Mouse (Mus musculus) midbrain, embryonic 11.5 days (tissue): ENCODE results near the gene Spint3. TPM values are rescaled to one million over a fixed set of nuclear protein-coding genes. Genes with fewer than 3 reads are reported as not detected.
A peak's percentile ranks its signal among the peaks of the same experiment; 100 is the strongest.

Source experiments
- ATAC-seq: fragments of 200-750 bp; cut with Nextera tagmentation; 2 replicates; pipeline ENCODE4 v1.8.0; 2017; ENCODE audit warnings: moderate TSS enrichment, moderate library complexity; ENCODE audit not compliant: low FRiP score
- DNase-seq: peaks from one replicate; pipeline ENCODE4 v3.0.0; 2015; ENCODE audit warnings: low spot score; ENCODE audit errors: missing footprints
- H3K27ac ChIP-seq: fragments of 300-500 bp; sonication (generic); 2 replicates; pipeline ENCODE4 v1.5.1; 2014; ENCODE audit warnings: low read depth, low read length
- H3K27me3 ChIP-seq: fragments of 300-500 bp; sonication (generic); 2 replicates; pipeline ENCODE4 v1.6.1; 2014; ENCODE audit warnings: mild to moderate bottlenecking, low read length, moderate library complexity, mixed read lengths; ENCODE audit not compliant: control insufficient read depth, insufficient read depth
- H3K36me3 ChIP-seq: fragments of 300-500 bp; sonication (generic); 2 replicates; pipeline ENCODE4 v1.6.1; 2014; ENCODE audit warnings: mild to moderate bottlenecking, low read length, moderate library complexity, mixed read lengths; ENCODE audit not compliant: control insufficient read depth, insufficient read depth
- H3K4me1 ChIP-seq: fragments of 300-500 bp; sonication (generic); 2 replicates; pipeline ENCODE4 v1.6.1; 2014; ENCODE audit warnings: low read length; ENCODE audit not compliant: control insufficient read depth, insufficient read depth
- H3K4me2 ChIP-seq: fragments of 300-500 bp; sonication (generic); 2 replicates; pipeline ENCODE4 v1.6.1; 2014; ENCODE audit warnings: mild to moderate bottlenecking, moderate library complexity
- H3K4me3 ChIP-seq: fragments of 300-500 bp; sonication (generic); 2 replicates; pipeline ENCODE4 v1.5.1; 2014; ENCODE audit warnings: low read depth, low read length
- H3K9ac ChIP-seq: fragments of 300-500 bp; sonication (generic); 2 replicates; pipeline ENCODE4 v1.6.1; 2014; ENCODE audit warnings: low read length
- H3K9me3 ChIP-seq: fragments of 300-500 bp; sonication (generic); 2 replicates; pipeline ENCODE4 v1.6.1; 2016; ENCODE audit warnings: low read length; ENCODE audit not compliant: control insufficient read depth
- WGBS: fragments of 180-500 bp; shearing (Covaris S2); extraction: QIAGEN DNeasy Blood & Tissue Kit; methylation state at CpG from one replicate; pipeline ENCODE4 v1.1.7; 2014; 5-methylcytosine and 5-hydroxymethylcytosine counted together
- polyA plus RNA-seq: library from polyadenylated mRNA; unstranded; fragments of >200 nt; fragmentation: Nextera tagmentation; extraction: Ambion mirVana; gene quantifications from 2 replicates; pipeline ENCODE4 v1.2.1, GENCODE M21; 2014

Spint3 gene
- polyA plus RNA-seq, 1 experiment from 2014 or later, result not detected

GRCm38 (mm10) chr2:164542598-164542997 is 30.7 kb downstream of the Spint3 start:
- Histone ChIP-seq H3K4me2 (no peak overlapping the region), H3K27me3 (no peaks in the 10 kb centered on the region), H3K9ac (no peak overlapping the region), H3K27ac (no peak overlapping the region), H3K4me3 (no peak overlapping the region), H3K36me3 (no peaks in the 10 kb centered on the region), H3K9me3 (no peaks in the 10 kb centered on the region), H3K4me1 (no peaks in the 10 kb centered on the region)
- DNase-seq, result no peak
- no peak for ATAC-seq
- 86% methylated on average over 7 of the region's 7 CpGs for WGBS

DNA sequence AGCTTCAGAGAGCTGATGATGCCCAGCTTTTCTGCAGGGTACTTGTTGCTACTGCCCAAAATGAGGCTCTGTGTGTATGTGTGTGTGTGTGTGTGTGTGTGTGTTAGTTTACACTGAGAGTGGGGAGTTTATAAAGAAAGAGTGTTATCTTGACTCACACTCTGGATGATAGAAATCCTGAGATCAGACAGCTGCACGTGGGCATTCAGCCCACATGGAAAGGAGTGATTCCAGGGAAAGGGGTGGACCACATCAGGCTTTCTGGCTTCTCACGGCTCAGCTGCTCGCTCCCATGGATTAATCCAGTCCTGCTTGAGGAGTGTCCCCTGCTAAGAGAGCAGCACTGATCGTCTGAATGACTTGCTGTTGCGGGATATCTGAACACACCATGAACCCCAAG is 31.1 kb downstream of the Spint3 start:
- H3K4me1 ChIP-seq, result no peaks in the 10 kb centered on the region
- H3K4me3 ChIP-seq, result no peak overlapping the region
- H3K4me2 ChIP-seq, result no peak overlapping the region
- ATAC-seq, result no peak
- H3K9ac ChIP-seq, result no peak overlapping the region
- no peaks in the 10 kb centered on the region for H3K27me3 ChIP-seq
- WGBS, result 72% methylated on average over 5 of the region's 5 CpGs
- H3K9me3 ChIP-seq, result no peaks in the 10 kb centered on the region
- H3K36me3 ChIP-seq, result no peaks in the 10 kb centered on the region
- no peak overlapping the region for H3K27ac ChIP-seq
- DNase-seq, result no peak

- Histone ChIP-seq H3K4me1 (no peaks in the 10 kb centered on the region), H3K27me3 (no peaks in the 10 kb centered on the region), H3K4me2 (no peak overlapping the region), H3K9ac (no peak overlapping the region), H3K9me3 (no peaks in the 10 kb centered on the region), H3K4me3 (no peak overlapping the region), H3K36me3 (no peaks in the 10 kb centered on the region), H3K27ac (no peak overlapping the region)
- no peak for DNase-seq
- no peak for ATAC-seq
- WGBS, result 54% methylated on average over 8 of the region's 8 CpGs
These were observed 32.4 kb downstream of the Spint3 start for GRCm38 (mm10) chr2:164540652-164541427.

GRCm38 (mm10) chr2:164537003-164537402 is 36.3 kb downstream of the Spint3 start:
- Histone ChIP-seq H3K4me2 (no peak overlapping the region), H3K36me3 (no peaks in the 10 kb centered on the region), H3K9ac (no peak overlapping the region), H3K4me3 (no peak overlapping the region), H3K27me3 (no peaks in the 10 kb centered on the region), H3K27ac (no peak overlapping the region), H3K9me3 (no peaks in the 10 kb centered on the region), H3K4me1 (no peaks in the 10 kb centered on the region)
- WGBS, result 89% methylated on average over 4 of the region's 4 CpGs
- DNase-seq (no peak), ATAC-seq (no peak)

- no peak overlapping the region for H3K4me3 ChIP-seq
- ATAC-seq (no peak), DNase-seq (no peak)
- H3K27ac ChIP-seq, result no peak overlapping the region
- no peak overlapping the region for H3K4me2 ChIP-seq
- H3K9ac ChIP-seq, result no peak overlapping the region
- no peaks in the 10 kb centered on the region for H3K4me1 ChIP-seq
- 84% methylated on average over 10 of the region's 10 CpGs for WGBS
- H3K36me3 ChIP-seq, result no peaks in the 10 kb centered on the region
- H3K9me3 ChIP-seq, result no peaks in the 10 kb centered on the region
- no peaks in the 10 kb centered on the region for H3K27me3 ChIP-seq
These were observed 38.9 kb downstream of the Spint3 start for GRCm38 (mm10) chr2:164534315-164534714.

GRCm38 (mm10) chr2:164531169-164531568 is 42.1 kb downstream of the Spint3 start:
- H3K9ac ChIP-seq, result no peak overlapping the region
- no peak overlapping the region for H3K4me2 ChIP-seq
- H3K27ac ChIP-seq, result no peak overlapping the region
- DNase-seq (peak; percentile 97), ATAC-seq (no peak)
- no peak overlapping the region for H3K4me3 ChIP-seq
- no peaks in the 10 kb centered on the region for H3K4me1 ChIP-seq
- H3K36me3 ChIP-seq, result no peaks in the 10 kb centered on the region
- WGBS, result 5% methylated on average over 3 of the region's 3 CpGs
- no peaks in the 10 kb centered on the region for H3K27me3 ChIP-seq
- H3K9me3 ChIP-seq, result no peaks in the 10 kb centered on the region

GRCm38 (mm10) chr2:164528557-164528956 is 44.7 kb downstream of the Spint3 start:
- no peak for DNase-seq
- H3K4me3 ChIP-seq, result no peak overlapping the region
- H3K4me2 ChIP-seq, result no peak overlapping the region
- H3K27me3 ChIP-seq, result no peaks in the 10 kb centered on the region
- no peak overlapping the region for H3K9ac ChIP-seq
- 72% methylated on average over 5 of the region's 5 CpGs for WGBS
- no peaks in the 10 kb centered on the region for H3K36me3 ChIP-seq
- H3K4me1 ChIP-seq, result no peaks in the 10 kb centered on the region
- H3K9me3 ChIP-seq, result no peaks in the 10 kb centered on the region
- ATAC-seq, result no peak
- H3K27ac ChIP-seq, result no peak overlapping the region

DNA sequence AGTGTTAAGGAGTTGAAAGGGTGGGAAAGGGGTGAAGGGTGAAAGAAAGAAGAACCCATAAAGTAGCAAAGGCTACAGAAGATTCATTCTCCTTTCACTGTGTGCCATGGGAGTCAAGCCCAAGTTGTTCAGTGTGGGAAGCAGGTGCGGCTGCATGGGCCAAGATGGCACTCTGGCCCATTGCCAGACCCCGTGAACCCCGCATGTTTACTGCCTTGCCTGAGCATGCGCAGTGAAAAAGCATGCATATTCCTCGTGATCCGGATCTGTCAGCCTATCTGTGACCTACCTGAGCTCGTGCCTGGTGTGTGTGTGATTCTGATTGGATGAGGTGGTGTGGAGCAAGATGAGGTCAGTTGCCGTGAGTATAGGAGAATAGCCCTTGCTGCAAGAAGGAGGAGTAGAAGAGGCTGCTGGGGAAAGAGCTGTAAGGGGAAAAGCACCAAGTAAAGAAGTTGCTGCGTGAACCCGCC is 49.9 kb downstream of the Spint3 start:
- ATAC-seq (no peak), DNase-seq (no peak)
- Histone ChIP-seq H3K36me3 (no peaks in the 10 kb centered on the region), H3K9ac (no peak overlapping the region), H3K4me2 (no peak overlapping the region), H3K4me3 (no peak overlapping the region), H3K4me1 (no peaks in the 10 kb centered on the region), H3K9me3 (no peaks in the 10 kb centered on the region), H3K27me3 (no peaks in the 10 kb centered on the region; the same call in 1 of the 2 replicates), H3K27ac (no peak overlapping the region)
- 88% methylated on average over 10 of the region's 10 CpGs for whole genome bisulfite sequencing

- 25% methylated on average over 8 of the region's 8 CpGs for WGBS
- H3K4me1 ChIP-seq, result no peaks in the 10 kb centered on the region
- no peak overlapping the region for H3K4me3 ChIP-seq
- DNase-seq (no peak), ATAC-seq (no peak)
- no peaks in the 10 kb centered on the region; the same call in 1 of the 2 replicates for H3K27me3 ChIP-seq
- no peaks in the 10 kb centered on the region for H3K9me3 ChIP-seq
- no peak overlapping the region for H3K9ac ChIP-seq
- H3K4me2 ChIP-seq, result no peak overlapping the region
- H3K36me3 ChIP-seq, result no peaks in the 10 kb centered on the region
- H3K27ac ChIP-seq, result no peak overlapping the region
These were observed 51.0 kb downstream of the Spint3 start for GRCm38 (mm10) chr2:164522280-164522679.
